Mouse (Mus musculus) neural tube, embryonic 15.5 days (tissue): ENCODE results near the gene Pla2g1b. TPM values are rescaled to one million over a fixed set of nuclear protein-coding genes. Genes with fewer than 3 reads are reported as not detected.

Experiments used
- ATAC-seq: fragments of 200-750 bp; cut with Nextera tagmentation; 2 replicates; pipeline ENCODE4 v1.8.0; 2017; ENCODE audit warnings: mild to moderate bottlenecking, moderate TSS enrichment, moderate library complexity; ENCODE audit not compliant: low FRiP score
- H3K27ac ChIP-seq: fragments of 300-500 bp; sonication (generic); replicated peaks from 2 replicates; pipeline ENCODE4 v1.5.1; 2015; ENCODE audit warnings: mild to moderate bottlenecking, inconsistent platforms
- H3K27me3 ChIP-seq: fragments of 300-500 bp; sonication (generic); replicated peaks from 2 replicates; pipeline ENCODE4 v1.6.1; 2015; ENCODE audit warnings: inconsistent platforms
- H3K36me3 ChIP-seq: fragments of 300-500 bp; sonication (generic); 2 replicates; pipeline ENCODE4 v1.6.1; 2015; ENCODE audit warnings: inconsistent platforms
- H3K4me1 ChIP-seq: fragments of 300-500 bp; sonication (generic); 2 replicates; pipeline ENCODE4 v1.6.1; 2015; ENCODE audit warnings: inconsistent platforms
- H3K4me2 ChIP-seq: fragments of 300-500 bp; sonication (generic); 2 replicates; pipeline ENCODE4 v1.6.1; 2015; ENCODE audit warnings: inconsistent platforms, mild to moderate bottlenecking, moderate library complexity
- H3K4me3 ChIP-seq: fragments of 300-500 bp; sonication (generic); replicated peaks from 2 replicates; pipeline ENCODE4 v1.5.1; 2015; ENCODE audit warnings: mild to moderate bottlenecking, inconsistent platforms
- H3K9ac ChIP-seq: fragments of 300-500 bp; sonication (generic); replicated peaks from 2 replicates; pipeline ENCODE4 v1.6.1; 2015; ENCODE audit warnings: mild to moderate bottlenecking, inconsistent platforms
- H3K9me3 ChIP-seq: fragments of 300-500 bp; sonication (generic); replicated peaks from 2 replicates; pipeline ENCODE4 v1.6.1; 2016; ENCODE audit warnings: inconsistent platforms
- whole genome bisulfite sequencing: fragments of 180-500 bp; shearing (Covaris S2); methylation state at CpG from one replicate; pipeline ENCODE4 v1.1.7; 2015; ENCODE audit warnings: mixed read lengths; 5-methylcytosine and 5-hydroxymethylcytosine counted together
- polyA plus RNA-seq: library from polyadenylated mRNA; unstranded; fragments of >200 nt; fragmentation: Nextera tagmentation; extraction: Ambion mirVana; gene quantifications from 2 replicates; pipeline ENCODE4 v1.2.1, GENCODE M21; 2015

Pla2g1b gene
- 0.81 and 1.1 TPM in 2 replicates for polyA plus RNA-seq

GRCm38 (mm10) chr5:115465642-115466420 lies at the start of gene Pla2g1b:
Gene Pla2g1b, plus strand, starts transcription at chr5:115466262.
- H3K27ac ChIP-seq, result no peak within 1 kb of the TSS
- H3K27me3 ChIP-seq, result no peaks in the 10 kb centered on the region
- no peak for ATAC-seq
- no peak within 1 kb of the TSS for H3K4me3 ChIP-seq
- H3K4me2 ChIP-seq, result no peak within 1 kb of the TSS
- WGBS, result 45% methylated on average over 9 of the region's 9 CpGs
- peaks cover 3% of the 10 kb centered on the region; the same call in 1 of the 2 replicates for H3K4me1 ChIP-seq
- H3K9me3 ChIP-seq, result no peaks in the 10 kb centered on the region
- H3K9ac ChIP-seq, result no peak within 1 kb of the TSS
- no peaks in the 10 kb centered on the region for H3K36me3 ChIP-seq

GRCm38 (mm10) chr5:115428831-115429358 lies 37.2 kb upstream of the Pla2g1b start:
- ATAC-seq, result no peak
- Histone ChIP-seq H3K27me3 (no peaks in the 10 kb centered on the region), H3K9ac (peak overlapping the region; percentile 97), H3K4me3 (peak overlapping the region; percentile 80), H3K9me3 (no peaks in the 10 kb centered on the region), H3K4me1 (peaks cover 45% of the 10 kb centered on the region), H3K36me3 (no peaks in the 10 kb centered on the region), H3K4me2 (peak overlapping the region; percentile 86), H3K27ac (peak overlapping the region; percentile 98)
- under 1% methylated on average over 20 of the region's 20 CpGs for WGBS

- Histone ChIP-seq H3K27me3 (no peaks in the 10 kb centered on the region), H3K36me3 (no peaks in the 10 kb centered on the region), H3K4me1 (peaks cover 52% of the 10 kb centered on the region), H3K27ac (peak within 1 kb of the TSS; percentile 98), H3K4me3 (peak within 1 kb of the TSS; percentile 80), H3K4me2 (peak within 1 kb of the TSS; percentile 86), H3K9ac (peak within 1 kb of the TSS; percentile 97), H3K9me3 (no peaks in the 10 kb centered on the region)
- 0% methylated on average over 42 of the region's 117 CpGs for WGBS
- peak; percentile 57 for ATAC-seq
Measured at GRCm38 (mm10) chr5:115429359-115430186, 36.5 kb upstream of the Pla2g1b start, which contains the start of gene Msi1. Gene Msi1, plus strand, starts transcription at chr5:115429599.

GRCm38 (mm10) chr5:115430187-115430960 lies 35.7 kb upstream of the Pla2g1b start:
- Histone ChIP-seq H3K36me3 (no peaks in the 10 kb centered on the region), H3K27ac (peak overlapping the region; percentile 98), H3K27me3 (no peaks in the 10 kb centered on the region), H3K4me1 (peaks cover 60% of the 10 kb centered on the region), H3K4me3 (peak overlapping the region; percentile 80), H3K9ac (peak overlapping the region; percentile 97), H3K4me2 (peak overlapping the region; percentile 86), H3K9me3 (no peaks in the 10 kb centered on the region)
- WGBS, result 2% methylated on average over 39 of the region's 73 CpGs
- ATAC-seq, result 0 out of 2 replicates have a peak, but pooled peaks have one; percentile 19

- no peaks in the 10 kb centered on the region for H3K36me3 ChIP-seq
- H3K9ac ChIP-seq, result peak overlapping the region; percentile 97
- H3K27ac ChIP-seq, result peak overlapping the region; percentile 98
- H3K4me3 ChIP-seq, result peak overlapping the region; percentile 80
- peak overlapping the region; percentile 86 for H3K4me2 ChIP-seq
- ATAC-seq, result no peak
- no peaks in the 10 kb centered on the region for H3K9me3 ChIP-seq
- no peaks in the 10 kb centered on the region for H3K27me3 ChIP-seq
- peaks cover 69% of the 10 kb centered on the region for H3K4me1 ChIP-seq
- WGBS, result 3% methylated on average over 14 of the region's 14 CpGs
Measured at GRCm38 (mm10) chr5:115431061-115431897, 34.8 kb upstream of the Pla2g1b start.

GRCm38 (mm10) chr5:115431898-115432259 lies 34.2 kb upstream of the Pla2g1b start:
- H3K9ac ChIP-seq, result peak overlapping the region; percentile 97
- ATAC-seq, result no peak
- peak overlapping the region; percentile 80 for H3K4me3 ChIP-seq
- no peaks in the 10 kb centered on the region for H3K27me3 ChIP-seq
- no peaks in the 10 kb centered on the region for H3K36me3 ChIP-seq
- peak overlapping the region; percentile 86 for H3K4me2 ChIP-seq
- 8% methylated on average over 7 of the region's 7 CpGs for WGBS
- no peaks in the 10 kb centered on the region for H3K9me3 ChIP-seq
- peak overlapping the region; percentile 98 for H3K27ac ChIP-seq
- peaks cover 74% of the 10 kb centered on the region for H3K4me1 ChIP-seq

GRCm38 (mm10) chr5:115432395-115432794 lies 33.7 kb upstream of the Pla2g1b start:
- Histone ChIP-seq H3K4me1 (peaks cover 79% of the 10 kb centered on the region), H3K27me3 (no peaks in the 10 kb centered on the region), H3K4me3 (peak overlapping the region; percentile 80), H3K4me2 (peak overlapping the region; percentile 86), H3K27ac (peak overlapping the region; percentile 98), H3K9ac (peak overlapping the region; percentile 97), H3K9me3 (no peaks in the 10 kb centered on the region), H3K36me3 (no peaks in the 10 kb centered on the region)
- 42% methylated on average over 11 of the region's 11 CpGs for WGBS
- no peak for ATAC-seq

GRCm38 (mm10) chr5:115433191-115433590 lies 32.9 kb upstream of the Pla2g1b start:
- 66% methylated on average over 8 of the region's 8 CpGs for WGBS
- peak overlapping the region; percentile 24; the same call in 1 of the 2 replicates for H3K9ac ChIP-seq
- H3K4me3 ChIP-seq, result no peak overlapping the region

GRCm38 (mm10) chr5:115434280-115434852 lies 31.7 kb upstream of the Pla2g1b start:
- H3K4me1 ChIP-seq, result peaks cover 85% of the 10 kb centered on the region
- no peak overlapping the region for H3K9ac ChIP-seq
- 15% methylated on average over 11 of the region's 11 CpGs for WGBS
- H3K27ac ChIP-seq, result peak overlapping the region; percentile 98
- peak overlapping the region; percentile 86 for H3K4me2 ChIP-seq
- H3K4me3 ChIP-seq, result no peak overlapping the region
- no peak for ATAC-seq
- no peaks in the 10 kb centered on the region for H3K9me3 ChIP-seq
- H3K27me3 ChIP-seq, result no peaks in the 10 kb centered on the region
- peaks cover 8% of the 10 kb centered on the region; the same call in 1 of the 2 replicates for H3K36me3 ChIP-seq

More at GRCm38 (mm10) chr5:115433191-115433590, 32.9 kb upstream of the Pla2g1b start:
- Histone ChIP-seq H3K4me2 (peak overlapping the region; percentile 86), H3K27me3 (no peaks in the 10 kb centered on the region), H3K27ac (peak overlapping the region; percentile 98), H3K4me1 (peaks cover 84% of the 10 kb centered on the region), H3K9me3 (no peaks in the 10 kb centered on the region), H3K36me3 (no peaks in the 10 kb centered on the region)
- no peak for ATAC-seq
